Mouse (Mus musculus) lung, adult 18-20 months (tissue): ENCODE results near the gene Hvcn1.

Experiments used
- DNase-seq, 2 experiments: peaks; one replicate each; pipeline ENCODE4 v3.0.0; 2022; ENCODE audit warnings: mixed read lengths in 2 of 2

Hvcn1 gene

GRCm38 (mm10) chr5:122268858-122269604 lies 62.4 kb downstream of the Hvcn1 start:
- peak; percentile 59 to 79 for DNase-seq

- no peak for DNase-seq
Observed at GRCm38 (mm10) chr5:122272821-122273220, 66.2 kb downstream of the Hvcn1 start.

- peak; percentile 88 to 90 for DNase-seq
Observed at GRCm38 (mm10) chr5:122274785-122275184, 68.2 kb downstream of the Hvcn1 start.

GRCm38 (mm10) chr5:122278946-122279345 lies 72.3 kb downstream of the Hvcn1 start:
- no peak for DNase-seq

- DNase-seq, result peak; percentile 69 to 78
Observed at GRCm38 (mm10) chr5:122279799-122280421, 73.3 kb downstream of the Hvcn1 start.

- peak; percentile 67 to 71 for DNase-seq
Observed at GRCm38 (mm10) chr5:122280422-122280826, 73.8 kb downstream of the Hvcn1 start.

GRCm38 (mm10) chr5:122280827-122281462 lies 74.3 kb downstream of the Hvcn1 start:
- peak; percentile 76 to 84 for DNase-seq

- DNase-seq, result no peak
Observed at GRCm38 (mm10) chr5:122283828-122284182, 77.2 kb downstream of the Hvcn1 start.

GRCm38 (mm10) chr5:122284183-122285028 lies 77.8 kb downstream of the Hvcn1 start, which contains the start of gene Pptc7:
Gene Pptc7, plus strand, starts transcription at chr5:122284365.
- DNase-seq, result peak; percentile 91 to 93

GRCm38 (mm10) chr5:122285029-122285766 lies 78.6 kb downstream of the Hvcn1 start:
- DNase-seq, result peak; percentile 58 to 59

GRCm38 (mm10) chr5:122285767-122286150 lies 79.2 kb downstream of the Hvcn1 start:
- no peak for DNase-seq

GRCm38 (mm10) chr5:122286191-122286590 lies 79.6 kb downstream of the Hvcn1 start:
- DNase-seq, result no peak

GRCm38 (mm10) chr5:122287026-122287425 lies 80.4 kb downstream of the Hvcn1 start:
- DNase-seq, result no peak

GRCm38 (mm10) chr5:122288147-122288811 lies 81.7 kb downstream of the Hvcn1 start:
- no peak for DNase-seq

GRCm38 (mm10) chr5:122291149-122291548 lies 84.5 kb downstream of the Hvcn1 start:
- no peak for DNase-seq
